Mouse (Mus musculus): ENCODE measurements at regions not wholly inside any gene's neighbourhood (a gene's known extent, or its start where the extent isn't known, plus 50 kb on each side); places are given as distances from the start of the nearest gene placed in this dataset.

DNA sequence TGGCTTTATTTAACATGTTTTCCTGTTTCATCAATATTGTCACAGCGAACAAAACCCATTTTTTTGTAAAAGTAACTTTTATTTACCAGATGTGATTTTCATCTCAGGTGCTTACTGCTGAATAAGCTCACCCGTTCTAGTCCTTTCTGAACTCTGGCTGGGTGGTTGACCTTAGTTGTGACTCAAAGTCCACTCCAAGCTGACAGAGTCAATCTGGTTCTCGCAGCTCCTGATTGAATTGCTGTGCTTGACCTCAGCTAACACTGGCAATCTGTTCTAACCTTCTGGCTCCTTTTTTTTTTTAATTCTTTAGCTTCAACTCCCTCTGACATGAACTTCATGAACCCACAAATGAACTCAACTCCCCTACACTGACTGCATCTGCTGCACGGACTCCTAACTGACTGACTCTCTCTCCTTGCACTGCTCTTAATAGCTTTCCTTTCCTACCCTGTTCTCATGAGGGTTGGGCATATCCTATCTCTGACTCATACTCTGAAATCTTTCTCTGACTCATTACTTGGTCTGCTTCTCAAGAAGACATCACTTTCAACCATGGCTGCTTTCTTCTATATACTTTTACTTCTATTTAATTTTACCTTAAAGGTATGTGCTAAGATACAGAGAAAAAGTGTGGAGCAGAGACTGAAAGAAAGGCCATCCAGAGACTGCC lies 65.4 kb upstream of the Tacr3 start:
- H3K4me2 ChIP-seq (ENCODE audit: low read length), result no peak overlapping the region
- DNase-seq (ENCODE audit: low spot score) (no peak), ATAC-seq (replicated peaks; ENCODE audit: low FRiP score, low TSS enrichment, low read depth) (no peak)

More for the DNA sequence above, 65.4 kb upstream of the Tacr3 start:
- whole genome bisulfite sequencing, result 79% methylated on average over 4 of the region's 4 CpGs
- Histone ChIP-seq H3K4me3 (ENCODE audit: low read depth, low read length) (no peak overlapping the region), H3K9ac (ENCODE audit: low read length) (no peak overlapping the region), H3K27ac (ENCODE audit: low read depth) (no peak overlapping the region), H3K27me3 (replicated peaks; ENCODE audit: control insufficient read depth, insufficient read depth, low read length) (no peaks in the 10 kb centered on the region), H3K36me3 (ENCODE audit: control insufficient read depth, insufficient read depth, low read length) (no peaks in the 10 kb centered on the region), H3K4me1 (replicated peaks; ENCODE audit: control insufficient read depth, insufficient read depth, low read length) (no peaks in the 10 kb centered on the region), H3K9me3 (ENCODE audit: control insufficient read depth, low read length) (no peaks in the 10 kb centered on the region)

All from intestine, embryonic 14.5 days (tissue).